Mouse (Mus musculus): ENCODE measurements around the gene Cep170. TPM values are rescaled to one million over a fixed set of nuclear protein-coding genes. Genes with fewer than 3 reads are reported as not detected.

Cep170 gene
- 9.5 TPM for polyA plus RNA-seq (2014; fragmentation: Illumina TruSeq; extraction: RNeasy Lipid Tissue Mini Kit (QIAGEN cat#74804); ENCODE audit: low read depth, low replicate concordance)

GRCm38 (mm10) chr1:176814036-176814420 is at the start of gene Cep170:
Gene Cep170 (minus strand): TSS chr1:176814067.

GRCm38 (mm10) chr1:176814591-176815062 is 760 bp upstream of the Cep170 start, which contains the start of gene Sdccag8:
Gene Sdccag8 (plus strand): TSS chr1:176814660.

Other genes with a start within 250 kb of the Cep170 start
- gene Sdccag8, start 593 bp upstream of the Cep170 start, polyA plus RNA-seq (2014; fragmentation: Illumina TruSeq; extraction: RNeasy Lipid Tissue Mini Kit (QIAGEN cat#74804); ENCODE audit: low read depth, low replicate concordance): 9.6 TPM